Mouse (Mus musculus) kidney, postnatal 4 days (tissue): ENCODE measurements around the gene Amz2.

Source experiments
- DNase-seq, 2 experiments: peaks; one replicate each; pipeline ENCODE4 v3.0.0; 2021; ENCODE audit warnings: mixed read lengths in 2 of 2

Gene Amz2

GRCm38 (mm10) chr11:109422263-109422662, 3.5 kb upstream of the Amz2 start:
- DNase-seq: no peak

DNA sequence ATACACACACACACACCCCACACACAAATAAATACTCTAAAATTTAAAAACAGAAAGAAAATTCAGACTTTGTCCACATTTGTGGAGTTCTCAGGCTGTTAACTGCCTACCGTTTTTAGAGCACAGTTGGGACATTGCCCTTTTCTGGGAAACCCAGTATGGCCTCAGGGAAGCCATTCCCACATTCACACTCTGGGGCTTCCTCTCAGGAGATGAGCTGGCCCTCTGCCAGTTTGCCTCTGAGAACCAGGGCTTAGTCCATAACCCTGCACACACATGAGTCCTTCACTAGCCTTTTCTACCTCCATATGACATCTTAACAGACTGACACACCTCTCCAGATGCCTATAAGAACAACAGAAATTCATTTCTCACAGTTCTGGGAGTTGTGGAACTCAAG, 2.5 kb upstream of the Amz2 start:
- DNase-seq: peak; percentile 31 to 41

GRCm38 (mm10) chr11:109426272-109426586, 483 bp downstream of the Amz2 start:
- DNase-seq: no peak

GRCm38 (mm10) chr11:109427353-109427752, 1.6 kb downstream of the Amz2 start:
- DNase-seq: no peak

GRCm38 (mm10) chr11:109434233-109434798, 8.6 kb downstream of the Amz2 start:
- DNase-seq: no peak

DNA sequence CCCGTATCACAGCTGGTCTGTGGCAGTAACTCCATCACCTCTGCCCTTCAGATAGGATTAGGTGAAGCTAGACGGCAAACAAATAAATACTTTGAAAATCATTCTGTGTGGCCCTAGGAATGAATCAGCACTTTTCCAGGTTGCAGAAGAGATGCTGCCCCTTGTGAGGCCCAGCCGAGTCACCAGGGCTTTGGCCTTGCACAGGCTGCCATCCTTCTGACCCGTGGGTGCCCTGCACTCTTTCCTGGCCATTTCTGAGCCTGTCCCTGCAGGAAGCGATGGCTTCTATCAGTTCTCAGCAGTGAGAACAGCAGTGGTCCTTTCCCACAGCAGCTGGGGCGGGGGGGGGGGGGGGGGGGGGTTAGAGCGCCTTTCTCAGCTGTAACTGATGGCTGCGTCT, 11.1 kb downstream of the Amz2 start:
- no peak for DNase-seq

DNA sequence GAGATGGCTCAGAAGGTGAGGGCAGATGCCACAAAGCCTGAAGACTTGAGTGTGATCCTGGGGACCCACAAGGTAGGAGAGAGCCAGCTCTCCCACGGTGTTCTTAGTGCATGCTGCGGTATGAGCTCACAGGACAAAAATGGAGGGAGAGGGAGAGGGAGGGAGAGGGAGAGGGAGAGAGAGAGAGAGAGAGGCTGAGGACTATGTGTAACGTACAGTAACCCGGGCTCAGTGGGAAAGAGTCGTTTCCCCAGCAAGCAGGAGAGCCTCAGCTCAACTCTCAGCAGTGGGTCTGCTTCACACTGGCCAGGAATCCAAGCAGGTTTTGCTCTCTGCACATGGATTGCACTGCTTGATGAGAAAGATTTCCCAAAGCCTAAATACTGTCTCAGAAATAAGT, 13.5 kb downstream of the Amz2 start:
- DNase-seq: no peak

- DNase-seq: peak; percentile 80 to 87
These were observed 14.1 kb downstream of the Amz2 start for GRCm38 (mm10) chr11:109439829-109440340.

- DNase-seq: no peak
These were observed 14.9 kb downstream of the Amz2 start for GRCm38 (mm10) chr11:109440641-109441040.

- DNase-seq: peak; percentile 67 to 68
These were observed 15.4 kb downstream of the Amz2 start for GRCm38 (mm10) chr11:109441119-109441518.

DNA sequence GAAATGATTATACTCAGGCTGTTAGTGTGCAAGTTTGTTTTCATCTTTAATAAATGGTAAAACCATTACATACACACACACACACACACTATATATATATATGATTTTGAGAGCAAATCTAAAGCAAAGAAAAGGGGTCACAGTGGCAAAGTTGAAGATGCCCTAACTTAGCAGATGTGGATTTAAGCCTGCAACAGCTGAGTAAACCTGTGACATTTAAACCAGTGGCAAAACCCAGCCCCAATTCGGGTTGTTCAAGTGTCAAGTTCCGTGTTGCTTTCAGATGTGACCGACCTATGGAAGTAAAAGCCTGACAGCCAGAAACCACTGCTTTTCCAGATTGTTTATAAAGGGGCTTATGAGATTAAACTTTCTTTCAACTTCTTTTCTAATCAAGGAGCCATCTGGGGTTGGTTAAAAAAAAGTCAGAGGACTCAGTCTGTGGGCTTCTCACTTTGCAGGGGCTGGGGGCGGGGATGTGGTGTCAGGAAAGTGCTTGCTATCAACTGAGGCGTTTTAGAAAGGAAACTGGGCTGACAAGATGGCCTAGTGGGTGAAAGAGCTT, 16.5 kb downstream of the Amz2 start:
- DNase-seq: no peak

DNA sequence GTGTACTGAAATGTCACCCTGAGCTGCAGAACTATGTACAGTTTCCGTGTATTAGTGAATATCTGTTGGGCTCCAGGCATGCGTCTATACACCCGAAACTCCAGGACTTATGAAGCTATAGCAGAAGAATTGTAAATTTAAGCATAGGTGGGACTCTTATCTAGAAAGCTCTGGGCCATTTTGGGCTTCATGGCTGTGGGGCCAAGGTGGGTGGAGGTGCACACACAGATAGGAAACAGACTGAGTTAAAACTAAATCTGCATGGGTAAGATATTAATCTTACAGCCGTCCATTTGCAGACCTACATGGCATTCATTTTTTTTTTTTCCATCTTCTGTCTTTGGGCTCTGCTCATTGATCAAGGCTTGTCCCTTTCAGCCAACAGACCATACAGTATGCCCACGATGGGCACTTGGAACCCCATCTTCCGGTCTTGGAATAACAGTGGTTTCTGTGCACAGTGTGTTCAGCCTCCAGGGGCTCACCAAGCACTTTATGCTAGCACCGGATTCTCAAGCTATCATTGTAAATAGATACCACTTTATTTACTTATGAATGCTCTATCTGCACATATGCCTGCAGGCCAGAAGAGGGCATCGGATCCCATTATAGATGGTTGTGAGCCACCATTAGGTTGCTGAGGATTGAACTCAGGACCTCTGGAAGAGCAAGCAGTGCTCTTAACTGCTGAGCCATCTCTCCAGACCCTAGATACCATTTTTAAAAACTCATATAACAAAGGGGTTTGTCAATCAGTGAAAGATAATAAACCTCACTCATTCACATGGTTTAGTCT, 17.9 kb downstream of the Amz2 start:
- DNase-seq: no peak

- peak; percentile 56 to 60 for DNase-seq
These were observed 18.9 kb downstream of the Amz2 start for GRCm38 (mm10) chr11:109444600-109444999.

GRCm38 (mm10) chr11:109445438-109446035, 19.8 kb downstream of the Amz2 start:
- DNase-seq: peak in 1 of 2 experiments; percentile 31

DNA sequence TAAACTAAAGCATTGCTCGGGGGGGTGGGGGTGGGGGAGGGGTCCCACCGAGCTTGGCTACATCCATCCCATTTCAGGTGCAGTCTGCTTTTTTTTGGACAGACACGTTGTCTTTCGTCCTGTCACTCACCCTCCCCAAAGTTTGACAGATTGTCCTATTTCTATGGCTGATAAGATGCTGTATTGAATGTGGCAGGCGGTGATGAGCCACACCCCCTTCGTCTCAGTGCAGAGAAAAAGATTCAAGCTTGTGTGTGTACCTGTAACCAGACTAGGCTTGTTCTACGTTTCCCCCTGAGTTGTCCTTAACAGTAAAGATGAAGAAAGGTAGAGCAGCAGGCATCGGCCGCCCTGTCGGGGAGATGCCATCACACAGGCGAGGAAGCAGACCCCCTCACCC, 25.4 kb downstream of the Amz2 start:
- no peak for DNase-seq

GRCm38 (mm10) chr11:109456261-109456660, 30.5 kb downstream of the Amz2 start:
- no peak for DNase-seq

DNA sequence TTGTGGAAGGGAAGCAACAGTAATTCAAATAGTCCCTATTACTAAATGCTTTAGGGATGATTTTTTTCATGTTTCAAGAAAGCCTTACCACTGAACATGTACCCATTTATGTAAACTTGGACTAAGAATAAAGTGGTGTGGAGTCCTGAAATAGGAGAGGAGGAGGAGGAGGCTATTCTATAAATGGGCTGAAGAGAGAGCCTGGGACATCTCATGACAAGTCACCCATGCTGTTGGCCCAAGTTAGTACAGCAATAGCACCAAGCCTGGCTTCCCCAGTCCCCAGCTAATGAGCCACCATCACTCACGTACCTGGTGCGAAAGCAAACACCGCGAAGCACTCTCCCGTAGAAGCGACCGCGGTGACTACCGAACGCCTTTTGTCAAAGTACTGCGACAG, 32.4 kb downstream of the Amz2 start:
- DNase-seq: no peak

- no peak for DNase-seq
These were observed 34.8 kb downstream of the Amz2 start for GRCm38 (mm10) chr11:109460586-109460985.

DNA sequence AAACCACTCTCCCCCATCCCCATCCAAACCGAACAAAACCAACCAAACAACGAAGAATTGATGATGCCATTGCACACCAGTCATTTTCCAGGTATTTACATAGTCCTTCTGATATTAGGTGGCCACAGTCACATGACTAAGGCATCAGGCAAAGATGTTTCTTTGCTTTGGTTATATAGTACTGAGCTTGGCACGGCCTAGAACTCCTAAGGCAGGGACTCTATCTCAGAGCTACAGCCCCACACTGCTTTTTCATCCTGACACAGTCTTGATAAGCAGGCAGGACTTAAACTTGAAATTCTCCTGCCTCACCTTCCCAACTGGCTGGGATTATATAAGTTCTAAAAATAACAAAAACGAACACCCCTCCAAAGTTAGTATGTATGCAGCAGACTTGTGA, 39.3 kb downstream of the Amz2 start:
- DNase-seq: no peak

GRCm38 (mm10) chr11:109466987-109467386, 41.2 kb downstream of the Amz2 start:
- peak in 1 of 2 experiments; percentile 22 for DNase-seq

DNA sequence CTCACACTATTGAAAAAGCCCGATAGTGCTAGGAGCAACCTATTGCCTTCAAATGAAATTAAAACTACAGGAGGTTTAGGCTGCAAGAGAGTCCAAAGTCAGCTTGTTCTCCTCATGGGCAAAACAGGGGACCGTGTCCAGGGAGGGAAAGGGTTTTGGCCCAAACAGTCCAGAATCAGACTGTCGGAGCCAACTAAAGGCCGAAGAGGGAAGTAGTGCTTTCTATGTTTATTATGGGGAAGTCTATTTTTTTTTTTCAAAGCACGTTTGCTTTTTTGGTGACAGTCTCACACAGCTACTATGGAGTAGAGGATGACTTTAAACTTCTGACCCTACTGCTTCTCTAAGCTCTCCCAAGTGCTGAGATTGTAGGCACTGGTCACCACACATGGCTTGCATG, 42.4 kb downstream of the Amz2 start:
- DNase-seq: no peak

DNA sequence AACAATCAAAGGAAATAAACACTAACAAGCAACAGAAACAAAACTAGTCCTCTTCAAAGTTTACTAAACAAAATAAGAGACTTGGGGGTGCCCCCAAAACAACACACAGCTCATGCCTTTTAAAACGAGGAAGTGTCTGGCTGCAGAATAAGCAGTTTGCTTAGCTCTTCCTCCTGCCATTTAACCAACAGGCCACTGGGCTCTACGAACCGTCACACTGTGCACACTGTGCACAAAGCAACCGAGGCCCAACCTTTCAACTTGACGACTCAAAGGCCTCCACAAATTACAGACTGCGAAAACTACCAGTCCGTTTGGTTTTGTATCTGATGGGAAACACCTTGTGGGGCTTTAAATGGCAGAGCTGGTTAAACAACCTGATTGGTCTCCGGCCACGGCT, 44.4 kb downstream of the Amz2 start:
- DNase-seq: no peak

GRCm38 (mm10) chr11:109470921-109471861, 45.4 kb downstream of the Amz2 start:
- peak in 1 of 2 experiments; percentile 22 for DNase-seq
